Mouse (Mus musculus) stomach, embryonic 15.5 days (tissue): ENCODE measurements around the gene Med27. TPM values are rescaled to one million over a fixed set of nuclear protein-coding genes. Genes with fewer than 3 reads are reported as not detected.

ENCODE experiments used
- ATAC-seq: fragments of 200-750 bp; cut with Nextera tagmentation; 2 replicates; pipeline ENCODE4 v1.8.0; 2017; ENCODE audit warnings: low read depth, moderate number of reproducible peaks, moderate TSS enrichment; ENCODE audit not compliant: insufficient read depth, low FRiP score
- H3K27ac ChIP-seq: fragments of 300-500 bp; sonication (generic); 2 replicates; pipeline ENCODE4 v1.5.1; 2015; ENCODE audit warnings: mild to moderate bottlenecking, inconsistent platforms
- H3K27me3 ChIP-seq: fragments of 300-500 bp; sonication (generic); replicated peaks from 2 replicates; pipeline ENCODE4 v1.6.1; 2015; ENCODE audit warnings: inconsistent platforms
- H3K36me3 ChIP-seq: fragments of 300-500 bp; sonication (generic); 2 replicates; pipeline ENCODE4 v1.6.1; 2015; ENCODE audit warnings: inconsistent platforms
- H3K4me1 ChIP-seq: fragments of 300-500 bp; sonication (generic); 2 replicates; pipeline ENCODE4 v1.6.1; 2015; ENCODE audit warnings: inconsistent platforms
- H3K4me2 ChIP-seq: fragments of 300-500 bp; sonication (generic); 2 replicates; pipeline ENCODE4 v1.6.1; 2015; ENCODE audit warnings: mild to moderate bottlenecking, inconsistent platforms
- H3K4me3 ChIP-seq: fragments of 300-500 bp; sonication (generic); replicated peaks from 2 replicates; pipeline ENCODE4 v1.5.1; 2015; ENCODE audit warnings: inconsistent platforms
- H3K9ac ChIP-seq: fragments of 300-500 bp; sonication (generic); 2 replicates; pipeline ENCODE4 v1.6.1; 2015; ENCODE audit warnings: inconsistent platforms
- H3K9me3 ChIP-seq: fragments of 300-500 bp; sonication (generic); 2 replicates; pipeline ENCODE4 v1.6.1; 2016; ENCODE audit warnings: inconsistent platforms
- WGBS: fragments of 180-500 bp; shearing (Covaris S2); methylation state at CpG from one replicate; pipeline ENCODE4 v1.1.7; 2015; 5-methylcytosine and 5-hydroxymethylcytosine counted together
- polyA plus RNA-seq: library from polyadenylated mRNA; unstranded; fragments of >200 nt; fragmentation: Nextera tagmentation; extraction: Ambion mirVana; gene quantifications from 2 replicates; pipeline ENCODE4 v1.2.1, GENCODE M21; 2015

Gene Med27
- polyA plus RNA-seq, 1 experiment from 2014 or later, result 36.4 TPM

DNA sequence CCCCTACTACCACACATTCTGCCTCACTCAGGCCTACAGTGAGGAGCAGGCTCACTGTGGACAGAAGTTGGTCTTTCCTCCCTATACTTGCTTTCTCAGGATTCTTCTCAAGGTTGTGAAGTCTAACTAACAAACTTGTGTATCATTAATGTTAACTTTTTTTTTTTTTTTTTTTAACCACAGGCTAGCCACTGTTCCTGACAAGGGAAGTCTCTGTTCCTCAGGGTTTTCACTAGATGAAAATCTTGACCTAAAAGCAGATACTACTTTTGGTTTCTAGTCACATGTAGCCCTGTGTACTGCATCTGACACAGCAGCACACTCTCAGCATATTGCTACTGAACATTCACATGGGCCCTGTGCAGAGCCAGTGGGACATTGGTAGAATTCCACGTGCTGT, 55.2 kb downstream of the Med27 start:
- H3K27me3 ChIP-seq, result no peaks in the 10 kb centered on the region
- H3K4me3 ChIP-seq, result no peak overlapping the region
- H3K4me2 ChIP-seq, result no peak overlapping the region
- no peak for ATAC-seq
- no peaks in the 10 kb centered on the region for H3K36me3 ChIP-seq
- 0 out of 2 replicates have a peak, but pooled peaks cover 6% of the 10 kb centered on the region for H3K4me1 ChIP-seq
- H3K27ac ChIP-seq, result no peak overlapping the region
- WGBS, result 68% methylated on average over 1 of the region's 1 CpGs
- H3K9ac ChIP-seq, result no peak overlapping the region
- no peaks in the 10 kb centered on the region for H3K9me3 ChIP-seq

DNA sequence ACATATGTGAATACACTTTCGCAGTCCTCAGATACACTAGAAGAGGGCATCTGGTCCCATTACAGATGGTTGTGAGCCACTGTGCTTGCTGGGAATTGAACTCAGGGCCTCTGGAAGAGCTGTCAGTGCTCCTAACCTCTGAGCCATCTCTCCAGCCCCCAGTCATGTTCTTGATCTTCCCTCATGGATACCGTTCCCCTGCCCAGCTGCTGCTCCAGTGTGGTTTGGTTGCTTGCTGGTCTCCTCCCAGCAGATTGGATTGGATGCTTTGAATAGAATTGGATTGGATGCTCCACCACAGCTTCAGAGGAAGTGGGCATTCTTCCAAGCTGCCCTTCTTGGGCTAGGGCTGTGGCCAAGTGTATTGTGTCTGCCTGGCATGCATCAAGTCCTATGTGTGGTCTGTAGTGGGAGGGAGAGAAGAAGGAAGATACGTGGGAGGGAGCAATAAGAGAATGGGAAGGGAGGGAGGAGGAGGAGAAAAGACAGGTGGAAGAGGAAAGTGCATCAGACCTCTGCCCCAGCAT, 56.0 kb downstream of the Med27 start:
- ATAC-seq, result no peak
- no peak overlapping the region for H3K4me2 ChIP-seq
- no peak overlapping the region for H3K27ac ChIP-seq
- no peak overlapping the region for H3K4me3 ChIP-seq
- no peaks in the 10 kb centered on the region for H3K36me3 ChIP-seq
- no peaks in the 10 kb centered on the region for H3K9me3 ChIP-seq
- H3K4me1 ChIP-seq, result 0 out of 2 replicates have a peak, but pooled peaks cover 6% of the 10 kb centered on the region
- no peak overlapping the region for H3K9ac ChIP-seq
- 65% methylated on average over 3 of the region's 3 CpGs for WGBS
- H3K27me3 ChIP-seq, result no peaks in the 10 kb centered on the region

DNA sequence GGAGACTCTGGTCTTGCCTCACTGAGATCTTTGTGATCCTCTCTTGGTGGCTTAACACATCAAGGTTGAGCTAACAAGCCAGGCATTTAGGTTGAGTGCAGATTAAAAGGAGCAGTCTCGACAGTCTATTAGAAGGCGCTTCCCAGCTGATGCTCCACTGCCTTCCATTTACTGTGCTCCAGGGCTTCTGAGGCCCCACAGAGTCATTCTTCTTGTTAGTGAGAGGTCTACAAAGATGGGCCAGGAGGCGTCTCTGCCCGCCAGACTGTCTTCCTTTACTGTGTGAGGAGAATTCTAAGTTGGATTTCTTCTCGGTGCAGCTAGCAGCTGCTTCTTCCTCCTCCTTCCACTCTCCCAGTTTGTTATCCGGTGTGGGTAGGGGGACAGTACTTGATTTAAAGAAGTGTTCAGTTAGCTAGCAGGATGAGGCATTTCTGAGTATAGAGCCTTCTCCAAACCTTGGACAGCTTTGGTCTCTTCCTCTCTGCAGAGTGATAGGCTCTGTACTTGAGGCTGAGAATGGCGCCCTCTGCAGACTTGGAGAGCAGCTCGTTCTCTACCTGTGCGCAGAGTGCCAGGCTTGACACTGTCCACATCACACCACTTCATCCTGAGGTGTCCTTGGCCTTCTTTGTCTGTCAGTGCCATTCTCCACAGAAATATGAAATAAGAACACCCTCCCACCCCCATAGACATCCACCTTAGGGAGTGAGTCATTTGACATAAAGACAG, 57.3 kb downstream of the Med27 start:
- Histone ChIP-seq H3K36me3 (no peaks in the 10 kb centered on the region), H3K27ac (no peak overlapping the region), H3K9me3 (no peaks in the 10 kb centered on the region), H3K4me1 (0 out of 2 replicates have a peak, but pooled peaks cover 6% of the 10 kb centered on the region), H3K4me3 (no peak overlapping the region), H3K4me2 (no peak overlapping the region), H3K9ac (no peak overlapping the region), H3K27me3 (no peaks in the 10 kb centered on the region)
- WGBS, result 75% methylated on average over 9 of the region's 9 CpGs
- no peak for ATAC-seq

DNA sequence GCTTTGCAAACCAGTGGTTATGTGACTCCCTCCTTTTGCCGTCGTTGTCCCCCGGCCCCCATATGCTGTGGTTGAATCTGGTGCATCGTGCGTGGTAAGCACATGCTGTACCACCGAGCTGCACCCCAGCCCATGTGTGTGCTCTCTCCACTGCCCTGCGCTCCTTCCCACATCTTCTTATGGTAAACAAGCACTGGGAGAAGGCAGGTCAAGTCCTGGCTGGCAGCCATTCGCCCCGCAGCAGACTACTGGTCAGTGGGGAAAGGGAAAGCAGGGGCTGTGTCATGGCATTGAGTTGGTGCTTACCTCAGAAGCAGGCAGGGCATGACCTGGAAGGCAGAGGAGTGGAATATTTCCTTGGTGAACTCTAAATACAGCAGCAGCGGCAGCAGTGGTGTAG, 58.3 kb downstream of the Med27 start:
- Histone ChIP-seq H3K4me1 (0 out of 2 replicates have a peak, but pooled peaks cover 6% of the 10 kb centered on the region), H3K36me3 (no peaks in the 10 kb centered on the region), H3K4me3 (no peak overlapping the region), H3K27ac (no peak overlapping the region), H3K9ac (no peak overlapping the region), H3K4me2 (no peak overlapping the region), H3K27me3 (no peaks in the 10 kb centered on the region), H3K9me3 (no peaks in the 10 kb centered on the region)
- no peak for ATAC-seq
- 68% methylated on average over 10 of the region's 10 CpGs for WGBS

DNA sequence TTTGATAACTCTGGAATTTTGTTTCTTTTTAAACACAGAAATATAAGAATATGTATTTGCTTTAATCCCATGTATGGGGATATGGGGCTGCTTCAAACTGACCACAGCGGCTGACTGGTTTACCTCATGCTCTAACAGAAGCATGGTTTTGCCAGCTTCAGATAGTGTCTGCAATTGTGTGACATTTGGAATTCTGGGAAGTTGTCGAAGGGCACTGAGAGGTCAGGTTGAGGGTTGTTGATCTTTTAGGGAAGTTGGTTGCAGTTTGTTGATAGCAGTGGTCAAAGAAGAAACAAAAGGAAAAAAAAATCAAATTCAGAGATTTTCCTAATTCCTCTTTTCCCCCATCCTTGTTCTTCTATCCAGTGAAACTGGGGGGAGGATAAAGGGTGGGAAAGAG, 59.2 kb downstream of the Med27 start:
- Histone ChIP-seq H3K9ac (no peak overlapping the region), H3K4me1 (peaks cover 8% of the 10 kb centered on the region; the same call in 1 of the 2 replicates), H3K36me3 (no peaks in the 10 kb centered on the region), H3K27ac (no peak overlapping the region), H3K9me3 (no peaks in the 10 kb centered on the region), H3K4me3 (no peak overlapping the region), H3K27me3 (no peaks in the 10 kb centered on the region), H3K4me2 (no peak overlapping the region)
- ATAC-seq, result no peak
- WGBS, result 72% methylated on average over 2 of the region's 2 CpGs

DNA sequence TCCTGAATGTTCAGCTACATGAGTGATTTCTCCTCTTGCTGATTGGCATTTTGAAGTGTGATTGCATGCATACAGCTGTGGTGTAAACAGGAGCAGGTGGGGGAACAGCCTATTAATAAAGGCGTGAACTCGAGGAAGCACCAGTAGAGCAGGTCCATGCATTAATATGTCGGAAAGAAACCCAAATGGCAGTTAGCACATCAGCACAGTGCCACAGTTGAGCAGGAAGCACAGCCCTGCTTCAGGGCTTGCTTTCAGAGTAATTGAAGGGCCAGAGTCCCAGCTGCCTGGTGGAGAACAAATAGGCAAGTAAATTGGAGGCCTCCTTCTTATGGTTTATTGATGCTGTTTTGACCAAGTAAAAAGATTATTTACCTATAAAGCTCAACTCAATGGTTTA, 60.7 kb downstream of the Med27 start:
- ATAC-seq, result no peak
- Histone ChIP-seq H3K4me3 (no peak overlapping the region), H3K36me3 (no peaks in the 10 kb centered on the region), H3K4me2 (no peak overlapping the region), H3K4me1 (peaks cover 9% of the 10 kb centered on the region; the same call in 1 of the 2 replicates), H3K27ac (no peak overlapping the region), H3K27me3 (no peaks in the 10 kb centered on the region), H3K9ac (no peak overlapping the region), H3K9me3 (no peaks in the 10 kb centered on the region)
- 76% methylated on average over 3 of the region's 3 CpGs for WGBS

DNA sequence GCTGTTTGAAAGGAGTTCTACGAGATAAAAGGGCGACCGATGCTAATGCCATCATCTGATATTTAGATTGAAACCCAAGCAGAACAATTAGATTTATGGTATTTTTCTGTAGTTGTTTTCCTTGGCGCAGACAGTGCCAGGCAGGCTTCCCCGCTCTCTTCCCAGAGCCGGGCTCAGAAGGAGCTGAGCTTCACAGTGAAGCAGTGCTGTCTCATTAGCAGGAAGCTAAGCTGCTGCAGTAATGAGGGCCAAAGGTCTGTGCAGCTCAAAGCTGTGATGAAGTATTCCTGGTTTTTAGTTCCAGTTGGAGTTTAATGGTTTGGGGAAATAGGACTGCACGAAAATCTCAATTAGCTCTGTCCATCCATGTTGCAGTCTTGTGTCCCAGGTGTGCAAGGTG, 61.1 kb downstream of the Med27 start:
- H3K4me3 ChIP-seq, result no peak overlapping the region
- H3K36me3 ChIP-seq, result no peaks in the 10 kb centered on the region
- no peak for ATAC-seq
- H3K4me2 ChIP-seq, result no peak overlapping the region
- H3K9me3 ChIP-seq, result no peaks in the 10 kb centered on the region
- no peak overlapping the region for H3K27ac ChIP-seq
- H3K4me1 ChIP-seq, result peaks cover 12% of the 10 kb centered on the region; the same call in 1 of the 2 replicates
- no peaks in the 10 kb centered on the region for H3K27me3 ChIP-seq
- H3K9ac ChIP-seq, result no peak overlapping the region
- WGBS, result 87% methylated on average over 7 of the region's 7 CpGs

DNA sequence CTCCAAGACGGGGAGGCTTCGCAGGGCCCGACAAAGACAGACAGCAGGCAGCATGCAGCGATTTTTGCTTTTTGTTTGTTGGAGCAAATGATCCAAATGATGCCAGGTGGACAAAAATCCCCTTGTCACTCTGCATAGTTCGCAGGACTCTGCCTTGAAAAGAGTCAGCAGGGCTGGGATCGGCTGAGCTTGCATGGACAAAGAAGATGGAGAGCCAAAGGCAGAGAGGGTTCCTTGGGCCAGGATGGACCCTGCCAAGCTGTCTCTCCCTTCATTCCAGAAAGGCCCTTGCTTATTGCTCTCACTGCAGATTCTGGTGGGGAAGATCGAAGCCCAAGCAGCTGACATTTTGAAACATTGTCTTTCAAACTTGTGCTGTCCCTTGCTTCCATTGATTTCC, 64.3 kb downstream of the Med27 start:
- 86% methylated on average over 7 of the region's 7 CpGs for WGBS
- no peaks in the 10 kb centered on the region for H3K27me3 ChIP-seq
- H3K9me3 ChIP-seq, result no peaks in the 10 kb centered on the region
- no peak overlapping the region for H3K4me3 ChIP-seq
- no peaks in the 10 kb centered on the region for H3K36me3 ChIP-seq
- H3K4me2 ChIP-seq, result no peak overlapping the region
- no peak overlapping the region for H3K27ac ChIP-seq
- H3K4me1 ChIP-seq, result peaks cover 16% of the 10 kb centered on the region
- H3K9ac ChIP-seq, result no peak overlapping the region
- no peak for ATAC-seq

DNA sequence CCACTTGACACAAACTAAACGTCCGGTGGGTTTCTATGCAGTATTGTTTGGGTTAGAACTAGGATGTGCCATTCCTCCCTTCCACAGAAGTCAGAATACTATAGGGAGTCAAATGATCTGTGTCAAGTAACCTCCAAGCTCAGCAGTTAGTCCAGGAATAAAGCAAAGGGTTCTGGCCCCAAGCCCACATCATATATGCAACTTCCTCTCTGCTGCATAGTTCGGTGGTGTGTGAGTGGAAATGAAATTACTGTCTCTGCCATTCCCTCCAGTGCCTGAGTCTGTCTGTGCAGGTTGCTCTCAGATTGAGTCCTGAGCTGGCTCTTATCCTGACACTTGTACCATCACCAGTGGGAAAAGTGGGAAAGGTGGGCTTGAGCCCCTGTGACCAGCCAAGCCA, 65.8 kb downstream of the Med27 start:
- 43% methylated on average over 3 of the region's 3 CpGs for WGBS
- H3K9me3 ChIP-seq, result no peaks in the 10 kb centered on the region

DNA sequence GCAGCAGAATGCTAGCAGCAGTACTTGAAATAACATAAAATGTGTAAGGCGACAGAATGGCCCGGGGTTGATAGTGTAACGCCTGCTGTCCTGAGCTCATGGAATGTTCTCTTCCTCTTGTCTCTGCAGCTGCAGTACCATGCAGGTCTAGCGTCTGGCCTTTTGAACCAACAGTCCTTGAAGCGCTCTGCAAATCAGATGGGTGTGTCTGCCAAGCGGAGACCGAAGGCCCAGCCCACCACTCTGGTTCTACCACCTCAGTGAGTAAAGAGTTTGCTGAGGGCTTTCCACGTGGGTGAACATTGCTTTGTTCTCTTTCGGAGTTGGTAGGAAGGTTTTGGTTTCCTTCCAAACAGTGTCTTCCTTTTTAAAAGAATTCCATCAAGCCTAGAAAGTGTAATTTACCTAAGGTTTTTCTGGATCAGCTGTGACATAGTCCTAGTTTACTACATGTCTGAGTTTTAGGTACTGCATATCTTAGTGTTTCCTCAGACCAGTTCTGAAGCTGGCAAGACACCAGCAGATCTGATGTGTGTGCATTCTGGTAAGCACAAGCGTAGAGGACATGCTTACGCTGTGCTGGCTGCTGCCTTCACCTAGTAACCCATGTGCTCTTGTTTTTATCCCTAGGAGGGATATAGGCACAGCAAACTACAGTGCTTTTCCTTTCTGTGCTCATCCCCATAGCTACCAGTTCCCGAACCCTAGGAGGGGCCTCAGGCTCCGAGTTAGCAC, 66.8 kb downstream of the Med27 start:
- H3K4me2 ChIP-seq, result no peak overlapping the region
- H3K9ac ChIP-seq, result no peak overlapping the region
- no peaks in the 10 kb centered on the region for H3K36me3 ChIP-seq
- 61% methylated on average over 13 of the region's 13 CpGs for WGBS
- no peak overlapping the region for H3K4me3 ChIP-seq
- no peaks in the 10 kb centered on the region for H3K27me3 ChIP-seq
- peaks cover 16% of the 10 kb centered on the region for H3K4me1 ChIP-seq
- peak overlapping the region; percentile 18; the same call in 1 of the 2 replicates for H3K27ac ChIP-seq
- H3K9me3 ChIP-seq, result no peaks in the 10 kb centered on the region
- ATAC-seq, result peak; percentile 66; the same call in 1 of the 2 replicates

More for the DNA sequence above, 65.8 kb downstream of the Med27 start:
- H3K9ac ChIP-seq, result no peak overlapping the region
- peaks cover 16% of the 10 kb centered on the region for H3K4me1 ChIP-seq
- no peaks in the 10 kb centered on the region for H3K36me3 ChIP-seq
- no peak overlapping the region for H3K4me2 ChIP-seq
- no peaks in the 10 kb centered on the region for H3K27me3 ChIP-seq
- H3K4me3 ChIP-seq, result no peak overlapping the region
- H3K27ac ChIP-seq, result no peak overlapping the region
- no peak for ATAC-seq

DNA sequence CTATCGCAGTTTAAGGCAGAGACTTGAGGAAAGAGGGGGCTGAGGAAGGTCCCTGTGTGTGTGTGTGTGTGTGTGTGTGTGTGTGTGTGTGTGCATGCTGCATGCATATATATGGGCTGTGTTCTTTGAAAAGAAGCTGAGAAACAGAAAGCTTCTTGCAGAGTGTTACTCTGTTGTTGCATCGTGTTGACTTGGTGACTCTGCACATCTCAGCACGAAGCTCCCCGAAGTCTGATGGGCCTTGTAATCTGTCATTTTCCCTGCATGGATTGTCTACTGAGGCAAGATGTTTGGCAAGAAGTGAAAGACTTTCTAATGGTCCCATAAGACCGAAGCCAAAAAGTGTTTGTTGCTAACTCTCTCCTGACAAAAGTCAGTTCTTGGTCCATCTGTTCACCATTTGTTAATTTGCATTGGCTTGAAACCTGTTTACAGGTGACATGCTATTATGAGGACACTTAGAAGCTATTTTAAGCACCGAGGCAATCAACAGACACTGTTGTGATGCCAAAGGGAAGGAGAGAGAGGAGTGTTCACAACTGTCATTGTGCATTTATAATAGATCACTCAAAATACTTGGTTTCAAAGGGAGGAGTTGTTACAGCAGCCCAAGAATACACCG, 68.3 kb downstream of the Med27 start:
- Histone ChIP-seq H3K4me3 (no peak overlapping the region), H3K36me3 (no peaks in the 10 kb centered on the region), H3K4me2 (no peak overlapping the region), H3K9me3 (no peaks in the 10 kb centered on the region), H3K9ac (no peak overlapping the region), H3K27ac (no peak overlapping the region), H3K27me3 (no peaks in the 10 kb centered on the region), H3K4me1 (peaks cover 16% of the 10 kb centered on the region)
- no peak for ATAC-seq
- 84% methylated on average over 7 of the region's 7 CpGs for WGBS

DNA sequence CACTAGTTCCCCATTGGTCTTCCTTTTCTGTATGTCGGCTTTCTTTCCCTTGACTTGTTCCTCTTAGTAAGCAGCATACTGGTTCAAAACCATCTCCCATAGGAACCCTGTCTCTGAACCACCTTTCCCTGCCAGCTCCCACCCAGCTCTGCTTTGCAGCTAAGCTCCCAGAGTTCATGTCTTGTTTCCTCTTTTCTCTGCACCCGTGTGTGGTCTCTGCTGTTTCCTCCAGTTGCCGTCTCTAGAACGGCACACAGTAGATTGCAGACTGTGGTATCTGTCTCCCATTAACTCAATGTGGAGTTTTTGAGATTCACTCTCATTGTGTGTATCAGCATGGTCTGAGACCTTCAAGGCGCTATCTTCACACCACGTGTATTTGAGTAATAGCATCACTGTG, 71.9 kb downstream of the Med27 start:
- Histone ChIP-seq H3K27ac (no peak overlapping the region), H3K4me2 (no peak overlapping the region), H3K4me1 (peaks cover 7% of the 10 kb centered on the region; the same call in 1 of the 2 replicates), H3K9me3 (no peaks in the 10 kb centered on the region), H3K36me3 (no peaks in the 10 kb centered on the region), H3K27me3 (no peaks in the 10 kb centered on the region), H3K4me3 (no peak overlapping the region), H3K9ac (no peak overlapping the region)
- 59% methylated on average over 6 of the region's 6 CpGs for WGBS
- ATAC-seq, result no peak
